Mouse (Mus musculus) kidney, adult 2 months (tissue): ENCODE measurements around the gene Spint2. TPM values are rescaled to one million over a fixed set of nuclear protein-coding genes. Genes with fewer than 3 reads are reported as not detected.
A peak's percentile ranks its signal among the peaks of the same experiment; 100 is the strongest.

Experiments used
- DNase-seq: peaks from one replicate; pipeline ENCODE4 v3.0.0; 2021
- H3K27ac ChIP-seq: fragments of 200-500 bp; 2 replicates; pipeline ENCODE4 v1.5.1; 2012; ENCODE audit warnings: low read depth, low read length, control low read depth, inconsistent platforms; ENCODE audit not compliant: insufficient read depth
- H3K27me3 ChIP-seq: fragments of 200-500 bp; replicated peaks from 2 replicates; pipeline ENCODE4 v1.6.1; 2012; ENCODE audit warnings: mild to moderate bottlenecking, moderate library complexity, low read length, inconsistent platforms; ENCODE audit not compliant: control insufficient read depth, insufficient read depth
- H3K36me3 ChIP-seq: fragments of 200-500 bp; 2 replicates; pipeline ENCODE4 v1.6.1; 2012; ENCODE audit warnings: mild to moderate bottlenecking, moderate library complexity, low read length, inconsistent platforms; ENCODE audit not compliant: control insufficient read depth, insufficient read depth
- H3K4me1 ChIP-seq: fragments of 200-500 bp; 2 replicates; pipeline ENCODE4 v1.6.1; 2011; ENCODE audit warnings: low read length; ENCODE audit not compliant: control insufficient read depth, insufficient read depth
- H3K4me3 ChIP-seq: fragments of 200-500 bp; 2 replicates; pipeline ENCODE4 v1.5.1; 2011; ENCODE audit warnings: mild to moderate bottlenecking, low read depth, low read length, control low read depth; ENCODE audit not compliant: insufficient read depth
- CTCF ChIP-seq: fragments of 200-500 bp; conservative IDR thresholded peaks from 2 replicates; pipeline ENCODE4 v1.5.1; 2011; ENCODE audit warnings: low read depth, mild to moderate bottlenecking, control low read depth, low read length, moderate library complexity, mixed read lengths; ENCODE audit not compliant: insufficient read depth, insufficient read length
- POLR2A ChIP-seq: fragments of 200-500 bp; IDR thresholded peaks from one replicate; pipeline ENCODE4 v1.6.1; 2011; ENCODE audit warnings: low read depth, low read length, control low read depth
- WGBS: fragments of 180-500 bp; shearing (Covaris S2); methylation state at CpG from one replicate; pipeline ENCODE4 v1.1.7; 2018; 5-methylcytosine and 5-hydroxymethylcytosine counted together
- polyA plus RNA-seq: library from polyadenylated mRNA; depleted of rRNA; stranded (reverse); fragments of >200 nt; gene quantifications from 2 replicates; pipeline ENCODE4 v1.2.3, GENCODE M21; 2012

Gene Spint2
- polyA plus RNA-seq, 1 experiment, result 421 TPM

DNA sequence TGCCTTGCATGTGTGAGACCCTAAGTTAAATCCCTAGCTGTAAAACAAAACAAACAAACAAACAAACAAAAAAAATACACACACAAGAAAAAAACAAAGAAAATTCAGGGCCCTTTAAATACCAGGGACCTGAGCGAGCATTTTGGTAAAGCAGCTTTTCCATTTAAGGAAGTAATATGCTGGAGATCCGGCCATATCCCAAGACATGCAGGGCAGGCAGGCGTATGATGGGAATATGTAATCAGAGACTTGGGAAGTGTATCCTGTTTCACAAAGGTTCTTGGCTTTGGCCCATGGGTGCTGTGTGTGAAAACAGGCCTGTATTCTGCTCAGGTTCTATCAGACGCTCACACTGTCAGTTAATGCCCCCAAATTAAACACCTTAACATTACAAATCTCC is 4.2 kb downstream of the Spint2 start:
- TF ChIP-seq POLR2A (no peak), CTCF (no peak)
- Histone ChIP-seq H3K27me3 (no peaks in the 10 kb centered on the region), H3K4me1 (peaks cover 32% of the 10 kb centered on the region), H3K27ac (peak overlapping the region; percentile 75), H3K4me3 (no peak overlapping the region), H3K36me3 (no peaks in the 10 kb centered on the region)
- no peak for DNase-seq
- 65% methylated on average over 4 of the region's 4 CpGs for WGBS

DNA sequence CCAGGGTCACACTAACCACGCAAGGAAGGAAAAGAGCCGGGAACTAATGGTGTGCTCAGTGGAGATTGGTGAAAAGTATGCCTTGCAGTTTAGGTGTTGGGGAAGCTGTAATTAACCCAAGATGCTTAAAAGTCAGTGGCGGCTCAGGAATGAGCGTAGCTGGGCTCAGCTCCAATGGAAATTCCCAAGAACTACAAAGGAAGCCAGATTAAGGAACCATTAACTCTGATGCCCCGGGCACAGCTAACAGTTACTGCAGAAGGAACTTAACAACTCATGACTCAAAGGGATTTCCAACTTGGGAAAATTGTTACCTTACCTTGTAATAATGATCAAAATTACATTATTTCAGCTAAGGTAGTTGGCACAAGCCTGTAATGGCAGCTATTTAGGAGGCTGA is 5.0 kb downstream of the Spint2 start:
- Histone ChIP-seq H3K4me3 (no peak overlapping the region), H3K27ac (peak overlapping the region; percentile 75)
- WGBS, result 10% methylated on average over 5 of the region's 5 CpGs

DNA sequence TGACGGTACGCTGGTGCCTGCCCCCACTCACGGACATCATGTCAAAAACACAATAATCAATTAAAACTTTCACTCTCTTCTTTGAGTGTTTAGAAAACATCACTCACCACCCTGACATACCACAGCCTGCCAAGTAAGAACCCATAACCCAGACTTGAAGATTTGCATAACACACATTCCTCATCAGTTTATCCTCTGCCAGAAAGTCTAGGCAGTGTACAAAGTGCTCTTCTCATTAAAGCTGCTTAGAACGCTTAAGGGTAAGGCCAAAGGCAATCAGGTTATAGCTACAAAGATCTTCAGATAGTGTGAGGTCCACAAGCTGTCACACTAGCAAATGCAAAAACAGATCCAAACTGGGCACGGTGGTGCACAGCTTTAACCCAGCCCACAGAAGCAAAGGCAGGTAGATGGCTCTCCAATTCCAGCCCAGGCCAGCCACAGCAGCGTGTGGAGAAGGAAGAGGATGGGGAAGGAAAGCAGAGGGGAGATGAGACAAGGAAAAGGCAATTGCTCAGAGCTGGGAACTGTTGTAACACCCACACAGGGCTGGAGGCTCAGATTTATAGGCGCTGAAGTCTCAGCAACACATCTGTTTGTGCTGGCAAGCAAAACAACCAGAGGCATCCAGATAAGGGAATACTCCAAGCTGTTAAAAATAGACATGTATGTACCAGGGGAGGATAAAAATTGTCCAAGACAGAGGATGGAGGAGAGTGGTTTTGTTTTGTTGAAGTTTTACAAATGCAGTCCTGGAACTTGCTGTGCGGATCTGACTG is 9.8 kb downstream of the Spint2 start:
- WGBS, result 38% methylated on average over 8 of the region's 8 CpGs
- Histone ChIP-seq H3K27me3 (no peaks in the 10 kb centered on the region), H3K27ac (peak overlapping the region; percentile 66), H3K4me3 (no peak overlapping the region), H3K36me3 (no peaks in the 10 kb centered on the region), H3K4me1 (peaks cover 33% of the 10 kb centered on the region)
- TF ChIP-seq CTCF (no peak), POLR2A (no peak)
- peak; percentile 70 for DNase-seq

More for the DNA sequence above, 5.0 kb downstream of the Spint2 start:
- no peaks in the 10 kb centered on the region for H3K27me3 ChIP-seq
- TF ChIP-seq CTCF (no peak), POLR2A (no peak)
- H3K4me1 ChIP-seq, result peaks cover 32% of the 10 kb centered on the region
- no peaks in the 10 kb centered on the region for H3K36me3 ChIP-seq
- peak; percentile 92 for DNase-seq

DNA sequence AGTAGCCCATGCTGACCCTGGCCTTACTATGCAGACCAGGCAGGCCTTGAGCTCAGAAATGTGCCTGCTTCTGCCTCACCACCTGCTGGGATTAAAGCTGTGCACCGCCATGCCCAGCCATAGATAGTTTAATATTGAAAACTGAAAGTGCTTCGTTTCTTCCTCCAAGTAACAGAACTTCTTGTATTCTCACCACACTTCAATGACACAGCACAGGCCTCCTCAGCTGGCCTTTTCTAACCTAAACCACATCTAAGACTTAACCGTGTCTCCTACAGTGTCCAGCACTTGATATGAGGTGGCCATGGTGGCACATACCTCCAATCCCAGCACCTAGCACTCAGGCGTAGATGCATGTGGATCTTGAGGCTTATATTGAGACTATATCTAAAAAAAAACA is 11.3 kb downstream of the Spint2 start:
- Histone ChIP-seq H3K36me3 (no peaks in the 10 kb centered on the region), H3K27ac (peak overlapping the region; percentile 41; the same call in 1 of the 2 replicates), H3K4me1 (peaks cover 34% of the 10 kb centered on the region), H3K27me3 (no peaks in the 10 kb centered on the region), H3K4me3 (no peak overlapping the region)
- DNase-seq, result no peak
- TF ChIP-seq POLR2A, result no peak
- no peak for TF ChIP-seq CTCF
- WGBS, result 80% methylated on average over 4 of the region's 4 CpGs

DNA sequence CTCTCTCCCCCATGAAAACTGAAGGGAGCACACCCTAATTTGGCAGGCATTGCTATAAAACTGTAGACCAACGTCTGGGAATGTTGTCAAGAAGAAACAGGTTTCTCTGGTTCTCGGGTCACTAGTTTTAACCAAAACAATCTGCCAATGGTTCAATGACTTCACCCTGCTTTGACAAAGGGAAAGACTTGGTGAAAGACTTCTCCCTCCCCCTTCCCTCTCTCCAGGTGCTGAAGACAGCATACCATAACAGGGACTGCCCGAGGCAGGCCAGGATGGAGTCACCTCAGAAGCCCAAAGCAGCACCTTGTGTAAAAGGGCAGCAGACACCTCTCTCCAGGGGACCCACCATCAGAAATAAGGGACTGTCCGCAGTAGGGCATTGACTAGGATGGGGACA is 14.8 kb downstream of the Spint2 start:
- TF ChIP-seq CTCF, result no peak
- no peak for TF ChIP-seq POLR2A
- DNase-seq, result peak; percentile 91
- Histone ChIP-seq H3K27ac (peak overlapping the region; percentile 40; the same call in 1 of the 2 replicates), H3K36me3 (no peaks in the 10 kb centered on the region), H3K4me1 (peaks cover 56% of the 10 kb centered on the region), H3K4me3 (no peak overlapping the region), H3K27me3 (no peaks in the 10 kb centered on the region)
- 38% methylated on average over 4 of the region's 4 CpGs for WGBS

DNA sequence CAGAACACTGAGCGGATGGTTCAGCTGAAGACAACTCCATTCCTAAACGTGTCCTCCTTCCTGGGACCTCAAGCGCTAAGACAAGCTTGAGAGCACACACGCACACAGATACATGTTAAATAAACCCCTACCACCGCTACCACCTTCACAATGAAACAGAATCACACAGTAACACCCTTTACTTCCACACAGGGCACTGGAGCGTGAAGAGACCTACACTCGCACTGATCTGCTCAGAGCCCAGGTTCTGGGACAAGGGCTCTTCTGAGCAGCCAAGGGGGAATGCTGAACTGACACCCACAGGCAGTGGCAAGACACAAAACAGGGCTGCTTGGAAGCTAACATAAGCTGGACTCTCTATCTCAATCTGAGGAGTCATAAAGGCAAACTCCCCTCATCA is 16.1 kb downstream of the Spint2 start:
- WGBS, result 47% methylated on average over 7 of the region's 7 CpGs

DNA sequence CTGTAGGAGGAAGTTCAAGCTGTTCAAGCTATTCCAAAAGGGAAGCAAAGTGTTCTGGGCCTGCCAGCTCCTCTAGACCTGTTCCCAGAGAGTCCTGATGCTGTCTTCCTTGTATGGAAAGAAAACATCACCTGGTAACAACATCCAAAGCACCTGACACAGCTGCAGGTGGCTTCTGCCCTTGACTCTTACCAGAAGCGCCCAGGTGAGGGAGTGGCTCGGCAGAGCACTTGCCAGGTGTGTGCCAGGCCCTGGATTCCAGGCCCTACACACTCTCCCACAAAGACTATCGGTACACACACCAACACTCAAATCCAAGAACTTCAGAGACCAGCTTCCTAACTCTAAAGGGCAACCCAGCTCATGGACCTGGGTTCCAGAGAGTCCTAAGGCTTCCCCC is 17.9 kb downstream of the Spint2 start:
- Histone ChIP-seq H3K27ac (peak overlapping the region; percentile 69; the same call in 1 of the 2 replicates), H3K4me1 (peaks cover 44% of the 10 kb centered on the region), H3K36me3 (no peaks in the 10 kb centered on the region), H3K27me3 (no peaks in the 10 kb centered on the region), H3K4me3 (no peak overlapping the region)
- 67% methylated on average over 3 of the region's 3 CpGs for WGBS
- peak; percentile 26 for DNase-seq
- TF ChIP-seq POLR2A, result no peak
- TF ChIP-seq CTCF, result no peak

More for the DNA sequence above, 16.1 kb downstream of the Spint2 start:
- DNase-seq, result peak; percentile 33
- Histone ChIP-seq H3K4me3 (no peak overlapping the region), H3K4me1 (peaks cover 50% of the 10 kb centered on the region), H3K27me3 (no peaks in the 10 kb centered on the region), H3K36me3 (no peaks in the 10 kb centered on the region), H3K27ac (peak overlapping the region; percentile 72)
- TF ChIP-seq CTCF, result no peak
- TF ChIP-seq POLR2A, result no peak
